In the genomic region with DNA sequence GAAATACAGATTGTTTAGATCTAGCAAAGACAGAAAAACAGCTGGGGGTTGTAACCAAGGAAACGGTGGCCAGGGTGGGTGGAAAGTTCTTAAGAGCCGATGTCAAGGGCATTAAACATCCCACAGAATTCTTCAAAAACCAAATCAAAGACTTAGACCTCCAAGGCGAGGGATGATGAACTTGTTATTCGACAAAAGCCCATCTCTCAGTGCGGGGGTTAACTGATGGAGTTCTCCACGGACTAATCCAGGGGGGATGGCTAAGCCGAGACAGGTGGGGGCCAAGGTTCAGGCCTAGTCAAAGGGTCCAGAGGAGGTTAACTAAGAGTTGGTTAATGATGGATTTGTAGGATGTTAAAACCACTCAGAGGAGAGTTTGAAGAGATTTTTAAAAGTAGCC, we compare ENCODE assay signal across 9 mouse cellular contexts. TPM values are rescaled to one million over a fixed set of nuclear protein-coding genes. Genes with fewer than 3 reads are reported as not detected.
A peak's percentile ranks its signal among the peaks of the same experiment; 100 is the strongest.
DNase-seq lines count a peak whose midpoint lies in the region; ATAC-seq lines count a peak whose summit lies in the region.
"Had no signal": no experiment of that assay in that cellular context is flagged by ENCODE, and none has a peak within 500 bp of the region (broad histone marks: within the 10 kb centered on the region; RNA-seq: fewer than 3 reads in every experiment).

No protein-coding gene starts in this region.

- H3K4me3 ChIP-seq in kidney, embryonic 15.5 days (replicated peaks), result peak overlapping the region; percentile 17
- H3K4me3 ChIP-seq in embryonic facial prominence, embryonic 10.5 days, result peak overlapping the region; percentile 65
- H3K4me3 ChIP-seq in hindbrain, embryonic 15.5 days, result peak overlapping the region; percentile 75
- H3K4me3 ChIP-seq in midbrain, embryonic 14.5 days (replicated peaks; ENCODE audit: low read depth, low read length), result peak overlapping the region; percentile 23

- H3K9me3 ChIP-seq in kidney, embryonic 15.5 days (replicated peaks), result no peaks in the 10 kb centered on the region
- H3K9me3 ChIP-seq in embryonic facial prominence, embryonic 10.5 days, result no peaks in the 10 kb centered on the region
- no peaks in the 10 kb centered on the region for H3K9me3 ChIP-seq in hindbrain, embryonic 15.5 days
- H3K9me3 ChIP-seq in midbrain, embryonic 14.5 days (ENCODE audit: control insufficient read depth, low read length), result no peaks in the 10 kb centered on the region

- no peak for ATAC-seq in kidney, embryonic 15.5 days (replicated peaks; ENCODE audit: low FRiP score)
- ATAC-seq in hindbrain, embryonic 15.5 days (ENCODE audit: low FRiP score, low read depth), result no peak
- ATAC-seq in midbrain, embryonic 14.5 days (ENCODE audit: low FRiP score, low TSS enrichment), result no peak

- no peak for DNase-seq in kidney, adult 8-10 months
- no peak for DNase-seq in embryonic facial prominence, embryonic 10.5 days (ENCODE audit: low spot score)
- DNase-seq in midbrain, embryonic 14.5 days, result peak; percentile 42
- DNase-seq in natural killer cell, adult 2 months (ENCODE audit: low spot score in 2 of 2), result no peak
- DNase-seq in thymus, adult 18-20 months, result no peak
- DNase-seq in thymus, postnatal 10 days (ENCODE audit: low spot score in 2 of 2), result no peak

- H3K4me2 ChIP-seq in kidney, embryonic 15.5 days, result peak overlapping the region; percentile 63
- peak overlapping the region; percentile 74 for H3K4me2 ChIP-seq in hindbrain, embryonic 15.5 days
- peak overlapping the region; percentile 66 for H3K4me2 ChIP-seq in midbrain, embryonic 14.5 days (ENCODE audit: low read length)

- WGBS in kidney, embryonic 15.5 days, result 23% methylated on average over 7 of the region's 7 CpGs
- WGBS in embryonic facial prominence, embryonic 10.5 days, result 24% methylated on average over 7 of the region's 7 CpGs
- 15% methylated on average over 7 of the region's 7 CpGs for WGBS in hindbrain, embryonic 15.5 days
- 5% methylated on average over 7 of the region's 7 CpGs for WGBS in midbrain, embryonic 14.5 days

- no peaks in the 10 kb centered on the region for H3K36me3 ChIP-seq in kidney, embryonic 15.5 days
- H3K36me3 ChIP-seq in embryonic facial prominence, embryonic 10.5 days (replicated peaks), result no peaks in the 10 kb centered on the region
- no peaks in the 10 kb centered on the region for H3K36me3 ChIP-seq in hindbrain, embryonic 15.5 days
- H3K36me3 ChIP-seq in midbrain, embryonic 14.5 days (ENCODE audit: control insufficient read depth, insufficient read depth, low read length), result no peaks in the 10 kb centered on the region

- no peaks in the 10 kb centered on the region for H3K27me3 ChIP-seq in kidney, embryonic 15.5 days
- no peaks in the 10 kb centered on the region for H3K27me3 ChIP-seq in embryonic facial prominence, embryonic 10.5 days (replicated peaks; ENCODE audit: low read depth, poor library complexity, severe bottlenecking)
- H3K27me3 ChIP-seq in hindbrain, embryonic 15.5 days, result no peaks in the 10 kb centered on the region
- H3K27me3 ChIP-seq in midbrain, embryonic 14.5 days (ENCODE audit: control insufficient read depth, insufficient read depth, low read length), result no peaks in the 10 kb centered on the region

- peaks cover 31% of the 10 kb centered on the region for H3K4me1 ChIP-seq in kidney, embryonic 15.5 days
- peaks cover 34% of the 10 kb centered on the region for H3K4me1 ChIP-seq in embryonic facial prominence, embryonic 10.5 days
- peaks cover 36% of the 10 kb centered on the region for H3K4me1 ChIP-seq in hindbrain, embryonic 15.5 days (replicated peaks)
- H3K4me1 ChIP-seq in midbrain, embryonic 14.5 days (ENCODE audit: control insufficient read depth, insufficient read depth, low read length), result peaks cover 16% of the 10 kb centered on the region

- H3K9ac ChIP-seq in kidney, embryonic 15.5 days, result no peak overlapping the region
- 0 out of 2 replicates have a peak overlapping the region, but pooled peaks have one; percentile 2 for H3K9ac ChIP-seq in hindbrain, embryonic 15.5 days
- H3K9ac ChIP-seq in midbrain, embryonic 14.5 days (replicated peaks; ENCODE audit: low read length), result no peak overlapping the region

- H3K27ac ChIP-seq in kidney, embryonic 15.5 days, result 0 out of 2 replicates have a peak overlapping the region, but pooled peaks have one; percentile 13
- no peak overlapping the region for H3K27ac ChIP-seq in embryonic facial prominence, embryonic 10.5 days (replicated peaks)
- H3K27ac ChIP-seq in hindbrain, embryonic 15.5 days (replicated peaks), result no peak overlapping the region
- H3K27ac ChIP-seq in midbrain, embryonic 14.5 days (replicated peaks; ENCODE audit: low read depth, low read length), result no peak overlapping the region

RNA-seq across cellular contexts. Expression of gene Zfp692, which starts 3.3 kb away (rescaled TPM):
- polyA plus RNA-seq in kidney, embryonic 15.5 days (2015; fragmentation: Nextera tagmentation; extraction: Ambion mirVana), result 29.1 and 30.5 TPM in 2 replicates
- polyA plus RNA-seq in embryonic facial prominence, embryonic 10.5 days (2016; fragmentation: Nextera tagmentation; extraction: Ambion mirVana), result 27.7 and 29.7 TPM in 2 replicates
- 30.2 and 30.8 TPM in 2 replicates for polyA plus RNA-seq in hindbrain, embryonic 15.5 days (2015; fragmentation: Nextera tagmentation; extraction: Ambion mirVana)
- 14.2 and 24.9 TPM in 2 replicates for polyA plus RNA-seq in midbrain, embryonic 14.5 days (2014; fragmentation: Nextera tagmentation; extraction: Ambion mirVana)

RNA-seq across cellular contexts. Expression of gene Zfp672, which starts 26.5 kb away (rescaled TPM):
- 36.2 and 40.4 TPM in 2 replicates for polyA plus RNA-seq in kidney, embryonic 15.5 days (2015; fragmentation: Nextera tagmentation; extraction: Ambion mirVana)
- 24.7 and 27.1 TPM in 2 replicates for polyA plus RNA-seq in embryonic facial prominence, embryonic 10.5 days (2016; fragmentation: Nextera tagmentation; extraction: Ambion mirVana)
- polyA plus RNA-seq in hindbrain, embryonic 15.5 days (2015; fragmentation: Nextera tagmentation; extraction: Ambion mirVana), result 37.5 and 39.4 TPM in 2 replicates
- polyA plus RNA-seq in midbrain, embryonic 14.5 days (2014; fragmentation: Nextera tagmentation; extraction: Ambion mirVana), result 38.1 and 43.3 TPM in 2 replicates

RNA-seq across cellular contexts. Expression of gene Sh3bp5l, which starts 26.9 kb away (rescaled TPM):
- 34.2 and 37.0 TPM in 2 replicates for polyA plus RNA-seq in kidney, embryonic 15.5 days (2015; fragmentation: Nextera tagmentation; extraction: Ambion mirVana)
- polyA plus RNA-seq in embryonic facial prominence, embryonic 10.5 days (2016; fragmentation: Nextera tagmentation; extraction: Ambion mirVana), result 40.7 and 44.3 TPM in 2 replicates
- 48.4 and 51.9 TPM in 2 replicates for polyA plus RNA-seq in hindbrain, embryonic 15.5 days (2015; fragmentation: Nextera tagmentation; extraction: Ambion mirVana)
- 39.6 and 40.7 TPM in 2 replicates for polyA plus RNA-seq in midbrain, embryonic 14.5 days (2014; fragmentation: Nextera tagmentation; extraction: Ambion mirVana)

RNA-seq across cellular contexts. Expression of gene 4930438A08Rik, which starts 29.0 kb away (rescaled TPM):
- 0.18 TPM in 1 of 2 replicates, not detected in the other for polyA plus RNA-seq in kidney, embryonic 15.5 days (2015; fragmentation: Nextera tagmentation; extraction: Ambion mirVana)
- 0.06 TPM in 1 of 2 replicates, not detected in the other for polyA plus RNA-seq in embryonic facial prominence, embryonic 10.5 days (2016; fragmentation: Nextera tagmentation; extraction: Ambion mirVana)
- not detected in 2 replicates for polyA plus RNA-seq in hindbrain, embryonic 15.5 days (2015; fragmentation: Nextera tagmentation; extraction: Ambion mirVana)
- polyA plus RNA-seq in midbrain, embryonic 14.5 days (2014; fragmentation: Nextera tagmentation; extraction: Ambion mirVana), result not detected in 2 replicates
- polyA plus RNA-seq: liver, adult 2 months had no signal

Comparison
In these comparisons a context has a peak if more than half of its experiments do, and no peak if none do; other contexts are left out.
1. H3K4me3 ChIP-seq: peak in every context shown above with its lines; median percentile 75 in hindbrain, embryonic 15.5 days; 65 in embryonic facial prominence, embryonic 10.5 days; 23 in midbrain, embryonic 14.5 days; 17 in kidney, embryonic 15.5 days.